Mouse (Mus musculus) hindbrain, embryonic 12.5 days (tissue): ENCODE measurements around the gene Pxn. TPM values are rescaled to one million over a fixed set of nuclear protein-coding genes. Genes with fewer than 3 reads are reported as not detected.

Experiments used
- ATAC-seq: fragments of 200-750 bp; cut with Nextera tagmentation; 2 replicates; pipeline ENCODE4 v1.8.0; 2017; ENCODE audit warnings: moderate TSS enrichment; ENCODE audit not compliant: low FRiP score
- H3K27ac ChIP-seq: fragments of 300-500 bp; sonication (generic); 2 replicates; pipeline ENCODE4 v1.5.1; 2016; ENCODE audit warnings: mild to moderate bottlenecking
- H3K27me3 ChIP-seq: fragments of 300-500 bp; sonication (generic); 2 replicates; pipeline ENCODE4 v1.6.1; 2016; ENCODE audit warnings: mild to moderate bottlenecking
- H3K36me3 ChIP-seq: fragments of 300-500 bp; sonication (generic); 2 replicates; pipeline ENCODE4 v1.6.1; 2016; ENCODE audit warnings: mild to moderate bottlenecking
- H3K4me1 ChIP-seq: fragments of 300-500 bp; sonication (generic); 2 replicates; pipeline ENCODE4 v1.6.1; 2016
- H3K4me2 ChIP-seq: fragments of 300-500 bp; sonication (generic); replicated peaks from 2 replicates; pipeline ENCODE4 v1.6.1; 2016; ENCODE audit warnings: mild to moderate bottlenecking
- H3K4me3 ChIP-seq: fragments of 300-500 bp; sonication (generic); 2 replicates; pipeline ENCODE4 v1.5.1; 2016; ENCODE audit warnings: mild to moderate bottlenecking
- H3K9ac ChIP-seq: fragments of 300-500 bp; sonication (generic); 2 replicates; pipeline ENCODE4 v1.6.1; 2016; ENCODE audit warnings: mild to moderate bottlenecking, moderate library complexity
- H3K9me3 ChIP-seq: fragments of 300-500 bp; sonication (generic); replicated peaks from 2 replicates; pipeline ENCODE4 v1.6.1; 2016; ENCODE audit warnings: mild to moderate bottlenecking
- WGBS: fragments of 180-500 bp; shearing (Covaris S2); methylation state at CpG from one replicate; pipeline ENCODE4 v1.1.7; 2016; 5-methylcytosine and 5-hydroxymethylcytosine counted together
- polyA plus RNA-seq: library from polyadenylated mRNA; unstranded; fragments of >200 nt; fragmentation: Nextera tagmentation; extraction: Ambion mirVana; gene quantifications from 2 replicates; pipeline ENCODE4 v1.2.1, GENCODE M21; 2016

The Pxn gene
- polyA plus RNA-seq, 1 experiment from 2014 or later = 34.0 TPM

- no peak overlapping the region; the same call in 1 of the 2 replicates for H3K27ac ChIP-seq
- ATAC-seq = no peak
- no peaks in the 10 kb centered on the region for H3K9me3 ChIP-seq
- H3K27me3 ChIP-seq = no peaks in the 10 kb centered on the region
- no peak overlapping the region for H3K4me3 ChIP-seq
- H3K4me2 ChIP-seq = no peak overlapping the region
- no peak overlapping the region for H3K9ac ChIP-seq
- WGBS = 87% methylated on average over 4 of the region's 4 CpGs
- no peaks in the 10 kb centered on the region for H3K36me3 ChIP-seq
- peaks cover 42% of the 10 kb centered on the region for H3K4me1 ChIP-seq
These were observed 18.9 kb downstream of the Pxn start for GRCm38 (mm10) chr5:115525416-115525815.

GRCm38 (mm10) chr5:115525943-115526342 is 19.5 kb downstream of the Pxn start:
- Histone ChIP-seq H3K4me2 (no peak overlapping the region), H3K4me3 (no peak overlapping the region), H3K27me3 (no peaks in the 10 kb centered on the region), H3K9ac (no peak overlapping the region), H3K36me3 (no peaks in the 10 kb centered on the region), H3K9me3 (no peaks in the 10 kb centered on the region), H3K4me1 (peaks cover 47% of the 10 kb centered on the region), H3K27ac (no peak overlapping the region)
- WGBS = 83% methylated on average over 9 of the region's 9 CpGs
- ATAC-seq = no peak

GRCm38 (mm10) chr5:115526456-115527202 is 20.2 kb downstream of the Pxn start:
- Histone ChIP-seq H3K9ac (no peak overlapping the region), H3K9me3 (no peaks in the 10 kb centered on the region), H3K4me2 (no peak overlapping the region), H3K36me3 (no peaks in the 10 kb centered on the region), H3K4me3 (no peak overlapping the region), H3K27me3 (no peaks in the 10 kb centered on the region), H3K4me1 (peaks cover 49% of the 10 kb centered on the region), H3K27ac (no peak overlapping the region)
- ATAC-seq = no peak
- 89% methylated on average over 17 of the region's 17 CpGs for WGBS

- no peak overlapping the region for H3K4me2 ChIP-seq
- H3K9ac ChIP-seq = no peak overlapping the region
- H3K4me1 ChIP-seq = peaks cover 50% of the 10 kb centered on the region
- 92% methylated on average over 5 of the region's 5 CpGs for WGBS
- H3K27me3 ChIP-seq = no peaks in the 10 kb centered on the region
- no peak overlapping the region for H3K4me3 ChIP-seq
- ATAC-seq = no peak
- no peaks in the 10 kb centered on the region for H3K36me3 ChIP-seq
- H3K27ac ChIP-seq = no peak overlapping the region
- H3K9me3 ChIP-seq = no peaks in the 10 kb centered on the region
These were observed 21.7 kb downstream of the Pxn start for GRCm38 (mm10) chr5:115528128-115528527.

GRCm38 (mm10) chr5:115529364-115529741 is 22.9 kb downstream of the Pxn start:
- H3K27ac ChIP-seq = no peak overlapping the region
- WGBS = 72% methylated on average over 8 of the region's 8 CpGs

GRCm38 (mm10) chr5:115529742-115530446 is 23.4 kb downstream of the Pxn start:
- H3K4me3 ChIP-seq = no peak overlapping the region
- H3K36me3 ChIP-seq = no peaks in the 10 kb centered on the region
- peak overlapping the region; percentile 40 for H3K27ac ChIP-seq
- H3K9ac ChIP-seq = 0 out of 2 replicates have a peak overlapping the region, but pooled peaks have one; percentile 24
- peaks cover 45% of the 10 kb centered on the region for H3K4me1 ChIP-seq
- H3K4me2 ChIP-seq = no peak overlapping the region
- WGBS = 65% methylated on average over 7 of the region's 7 CpGs
- no peaks in the 10 kb centered on the region for H3K27me3 ChIP-seq
- no peak for ATAC-seq
- no peaks in the 10 kb centered on the region for H3K9me3 ChIP-seq

More at GRCm38 (mm10) chr5:115529364-115529741, 22.9 kb downstream of the Pxn start:
- Histone ChIP-seq H3K4me2 (no peak overlapping the region), H3K9me3 (no peaks in the 10 kb centered on the region), H3K4me3 (no peak overlapping the region), H3K27me3 (no peaks in the 10 kb centered on the region), H3K36me3 (no peaks in the 10 kb centered on the region), H3K4me1 (peaks cover 44% of the 10 kb centered on the region), H3K9ac (no peak overlapping the region)
- no peak for ATAC-seq

GRCm38 (mm10) chr5:115530447-115530809 is 24.0 kb downstream of the Pxn start:
- Histone ChIP-seq H3K4me3 (no peak overlapping the region), H3K9ac (0 out of 2 replicates have a peak overlapping the region, but pooled peaks have one; percentile 24), H3K4me2 (no peak overlapping the region), H3K9me3 (no peaks in the 10 kb centered on the region), H3K27me3 (no peaks in the 10 kb centered on the region), H3K4me1 (peaks cover 46% of the 10 kb centered on the region), H3K27ac (peak overlapping the region; percentile 26; the same call in 1 of the 2 replicates), H3K36me3 (no peaks in the 10 kb centered on the region)
- 73% methylated on average over 8 of the region's 8 CpGs for WGBS
- no peak for ATAC-seq

- WGBS = 54% methylated on average over 18 of the region's 18 CpGs
- Histone ChIP-seq H3K27me3 (no peaks in the 10 kb centered on the region), H3K4me2 (no peak overlapping the region), H3K36me3 (no peaks in the 10 kb centered on the region), H3K4me3 (no peak overlapping the region), H3K9ac (peak overlapping the region; percentile 27; the same call in 1 of the 2 replicates), H3K27ac (peak overlapping the region; percentile 30; the same call in 1 of the 2 replicates), H3K4me1 (peaks cover 49% of the 10 kb centered on the region), H3K9me3 (no peaks in the 10 kb centered on the region)
- ATAC-seq = peak; percentile 17; the same call in 1 of the 2 replicates
These were observed 25.3 kb downstream of the Pxn start for GRCm38 (mm10) chr5:115531671-115532270.

GRCm38 (mm10) chr5:115534290-115534731 is 27.8 kb downstream of the Pxn start:
- 29% methylated on average over 16 of the region's 16 CpGs for WGBS

GRCm38 (mm10) chr5:115534856-115535255 is 28.4 kb downstream of the Pxn start:
- no peak for ATAC-seq
- Histone ChIP-seq H3K36me3 (no peaks in the 10 kb centered on the region), H3K9me3 (no peaks in the 10 kb centered on the region), H3K4me1 (peaks cover 60% of the 10 kb centered on the region), H3K4me3 (no peak overlapping the region), H3K9ac (no peak overlapping the region), H3K27ac (no peak overlapping the region), H3K27me3 (no peaks in the 10 kb centered on the region), H3K4me2 (no peak overlapping the region)
- WGBS = 61% methylated on average over 8 of the region's 8 CpGs

More at GRCm38 (mm10) chr5:115534290-115534731, 27.8 kb downstream of the Pxn start:
- H3K4me2 ChIP-seq = no peak overlapping the region
- H3K9me3 ChIP-seq = no peaks in the 10 kb centered on the region
- no peaks in the 10 kb centered on the region for H3K27me3 ChIP-seq
- no peak overlapping the region for H3K27ac ChIP-seq
- no peak overlapping the region for H3K4me3 ChIP-seq
- peaks cover 61% of the 10 kb centered on the region for H3K4me1 ChIP-seq
- no peak for ATAC-seq
- H3K9ac ChIP-seq = no peak overlapping the region
- H3K36me3 ChIP-seq = no peaks in the 10 kb centered on the region

- ATAC-seq = no peak
- Histone ChIP-seq H3K36me3 (no peaks in the 10 kb centered on the region), H3K9me3 (no peaks in the 10 kb centered on the region), H3K4me2 (no peak overlapping the region), H3K9ac (no peak overlapping the region), H3K27me3 (no peaks in the 10 kb centered on the region), H3K27ac (no peak overlapping the region), H3K4me1 (peaks cover 52% of the 10 kb centered on the region), H3K4me3 (no peak overlapping the region)
- WGBS = 26% methylated on average over 7 of the region's 7 CpGs
These were observed 29.2 kb downstream of the Pxn start for GRCm38 (mm10) chr5:115535635-115536034.

- no peaks in the 10 kb centered on the region for H3K36me3 ChIP-seq
- H3K9ac ChIP-seq = no peak overlapping the region
- H3K9me3 ChIP-seq = no peaks in the 10 kb centered on the region
- H3K4me1 ChIP-seq = peaks cover 42% of the 10 kb centered on the region
- no peak overlapping the region for H3K27ac ChIP-seq
- no peaks in the 10 kb centered on the region for H3K27me3 ChIP-seq
- 73% methylated on average over 13 of the region's 13 CpGs for WGBS
- no peak for ATAC-seq
- H3K4me2 ChIP-seq = no peak overlapping the region
- no peak overlapping the region for H3K4me3 ChIP-seq
These were observed 31.7 kb downstream of the Pxn start for GRCm38 (mm10) chr5:115538017-115538692.
